Mouse (Mus musculus): ENCODE measurements around the gene Ccdc138. TPM values are rescaled to one million over a fixed set of nuclear protein-coding genes. Genes with fewer than 3 reads are reported as not detected.

Ccdc138 gene
- polyA plus RNA-seq, 1 experiment: not detected

DNA sequence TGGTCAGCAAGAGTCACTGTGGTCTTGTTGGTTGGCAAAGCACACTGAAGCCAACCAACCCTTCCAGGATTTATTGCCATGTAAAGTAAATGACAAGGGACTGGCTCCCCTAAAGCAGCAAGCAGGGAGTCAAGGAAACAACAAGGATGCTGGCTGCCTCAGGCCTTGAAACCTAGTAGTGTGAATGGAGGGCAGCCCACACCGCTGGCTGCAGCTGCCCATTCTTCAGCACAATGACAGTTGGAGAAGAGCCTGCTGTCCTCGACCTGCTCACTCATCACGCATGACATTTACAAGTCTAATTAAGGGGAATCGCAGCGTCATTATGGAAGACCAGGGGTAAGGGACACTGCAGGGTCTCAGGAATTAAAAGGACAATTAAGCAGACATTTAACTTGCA lies 103.2 kb downstream of the Ccdc138 start:
- Histone ChIP-seq H3K27ac (ENCODE audit: insufficient read depth, low read depth, low read length) (no peak overlapping the region), H3K4me3 (ENCODE audit: insufficient read depth, low read depth, low read length) (no peak overlapping the region), H3K4me1 (ENCODE audit: control insufficient read depth, insufficient read depth, low read length) (peaks cover 6% of the 10 kb centered on the region)
- 38% methylated on average over 5 of the region's 5 CpGs for WGBS
- TF ChIP-seq CTCF (IDR thresholded peaks at IDR 0.05; ENCODE audit: insufficient read depth, low read depth, low read length) (no peak), POLR2A (IDR thresholded peaks at IDR 0.05; ENCODE audit: insufficient read depth, low read depth, low read length) (no peak)

DNA sequence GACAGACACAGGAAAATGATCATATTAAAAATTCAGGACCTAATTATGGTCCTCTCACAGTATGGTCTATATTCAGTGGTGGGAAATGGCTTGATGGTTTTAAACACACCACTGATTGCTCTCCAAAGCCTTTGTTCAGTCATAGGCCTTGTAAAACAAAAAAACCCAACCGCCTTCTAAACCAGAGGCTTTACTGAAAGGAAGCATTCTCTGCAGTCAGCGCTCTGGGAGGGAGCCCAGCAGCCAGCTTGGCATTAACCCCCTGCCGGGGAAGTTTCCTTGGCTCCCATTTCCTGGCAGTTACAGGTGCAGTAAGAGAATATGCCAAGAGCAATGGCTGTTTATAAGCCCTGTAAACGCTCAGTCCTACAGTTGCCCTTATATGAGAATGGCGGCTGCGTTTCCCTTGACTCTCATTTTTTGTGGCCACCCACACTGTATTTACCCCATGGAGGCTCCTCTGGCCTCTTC lies 103.7 kb downstream of the Ccdc138 start:
- 41% methylated on average over 6 of the region's 6 CpGs for WGBS
- peaks cover 6% of the 10 kb centered on the region for H3K4me1 ChIP-seq (ENCODE audit: control insufficient read depth, insufficient read depth, low read length)
- TF ChIP-seq POLR2A (IDR thresholded peaks at IDR 0.05; ENCODE audit: insufficient read depth, low read depth, low read length) (no peak), CTCF (IDR thresholded peaks at IDR 0.05; ENCODE audit: insufficient read depth, low read depth, low read length) (no peak)
- H3K4me3 ChIP-seq (ENCODE audit: insufficient read depth, low read depth, low read length): no peak overlapping the region
- H3K27ac ChIP-seq (ENCODE audit: insufficient read depth, low read depth, low read length): no peak overlapping the region

GRCm38 (mm10) chr10:58601946-58602345 lies 104.2 kb downstream of the Ccdc138 start:
- TF ChIP-seq CTCF (IDR thresholded peaks at IDR 0.05; ENCODE audit: insufficient read depth, low read depth, low read length): no peak
- no peak for TF ChIP-seq POLR2A (IDR thresholded peaks at IDR 0.05; ENCODE audit: insufficient read depth, low read depth, low read length)
- H3K4me1 ChIP-seq (ENCODE audit: control insufficient read depth, insufficient read depth, low read length): peaks cover 6% of the 10 kb centered on the region
- no peak overlapping the region for H3K4me3 ChIP-seq (ENCODE audit: insufficient read depth, low read depth, low read length)
- WGBS: 76% methylated on average over 7 of the region's 7 CpGs
- no peak overlapping the region for H3K27ac ChIP-seq (ENCODE audit: insufficient read depth, low read depth, low read length)

- H3K4me1 ChIP-seq (ENCODE audit: control insufficient read depth, insufficient read depth, low read length): peaks cover 6% of the 10 kb centered on the region
- no peak overlapping the region for H3K4me3 ChIP-seq (ENCODE audit: insufficient read depth, low read depth, low read length)
- no peak overlapping the region for H3K27ac ChIP-seq (ENCODE audit: insufficient read depth, low read depth, low read length)
- WGBS: 50% methylated on average over 2 of the region's 2 CpGs
- TF ChIP-seq POLR2A (IDR thresholded peaks at IDR 0.05; ENCODE audit: insufficient read depth, low read depth, low read length): no peak
- TF ChIP-seq CTCF (IDR thresholded peaks at IDR 0.05; ENCODE audit: insufficient read depth, low read depth, low read length): no peak
Observed at GRCm38 (mm10) chr10:58604779-58605178, 107.0 kb downstream of the Ccdc138 start.

DNA sequence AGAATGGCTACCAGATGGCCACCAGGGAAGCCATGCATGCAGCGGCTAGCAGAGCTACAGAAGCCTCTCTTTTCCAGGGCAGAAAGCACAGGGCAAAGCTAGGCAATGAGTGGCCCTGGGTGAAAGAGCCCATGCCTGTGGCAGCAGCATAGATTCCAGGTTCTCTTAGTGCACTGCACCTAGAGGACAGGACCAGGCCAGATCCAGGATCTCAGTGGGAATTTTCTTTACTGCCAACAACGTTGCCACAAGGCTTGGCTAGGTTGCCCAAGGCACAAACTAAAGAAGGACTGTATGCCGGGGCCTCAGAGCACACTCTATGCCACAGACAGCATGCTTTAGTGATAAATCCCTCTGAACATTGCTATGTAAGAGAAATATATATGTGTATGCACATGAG lies 108.6 kb downstream of the Ccdc138 start:
- WGBS: 87% methylated on average over 3 of the region's 3 CpGs

DNA sequence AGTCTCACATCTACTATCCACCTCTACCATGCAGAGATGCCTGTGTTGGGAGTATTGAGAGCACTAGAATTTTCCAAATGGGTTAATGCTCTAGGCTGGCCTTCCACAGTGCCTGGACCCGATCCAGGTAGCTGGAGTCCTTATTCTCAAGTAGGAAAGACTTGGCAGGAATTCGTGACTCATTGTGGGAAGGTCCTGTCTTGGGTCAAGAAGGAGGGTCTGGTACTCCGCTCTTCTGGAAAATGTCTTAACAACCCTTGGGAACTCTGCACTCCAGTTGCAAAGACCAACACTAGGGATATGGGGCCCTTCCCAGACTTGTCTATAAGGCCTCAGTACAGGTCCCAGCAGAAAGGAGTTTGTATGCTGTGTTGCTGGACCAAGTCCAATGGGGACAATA lies 111.1 kb downstream of the Ccdc138 start:
- 61% methylated on average over 3 of the region's 3 CpGs for WGBS
- H3K4me3 ChIP-seq (ENCODE audit: insufficient read depth, low read depth, low read length): no peak overlapping the region
- H3K4me1 ChIP-seq (ENCODE audit: control insufficient read depth, insufficient read depth, low read length): peaks cover 3% of the 10 kb centered on the region; the same call in 1 of the 2 replicates
- no peak for TF ChIP-seq POLR2A (IDR thresholded peaks at IDR 0.05; ENCODE audit: insufficient read depth, low read depth, low read length)
- TF ChIP-seq CTCF (IDR thresholded peaks at IDR 0.05; ENCODE audit: insufficient read depth, low read depth, low read length): no peak
- H3K27ac ChIP-seq (ENCODE audit: insufficient read depth, low read depth, low read length): no peak overlapping the region

More for the DNA sequence above, 108.6 kb downstream of the Ccdc138 start:
- Histone ChIP-seq H3K27ac (ENCODE audit: insufficient read depth, low read depth, low read length) (no peak overlapping the region), H3K4me1 (ENCODE audit: control insufficient read depth, insufficient read depth, low read length) (peaks cover 3% of the 10 kb centered on the region; the same call in 1 of the 2 replicates), H3K4me3 (ENCODE audit: insufficient read depth, low read depth, low read length) (no peak overlapping the region)
- no peak for TF ChIP-seq CTCF (IDR thresholded peaks at IDR 0.05; ENCODE audit: insufficient read depth, low read depth, low read length)
- TF ChIP-seq POLR2A (IDR thresholded peaks at IDR 0.05; ENCODE audit: insufficient read depth, low read depth, low read length): no peak

GRCm38 (mm10) chr10:58610484-58611261 lies 112.9 kb downstream of the Ccdc138 start:
- Histone ChIP-seq H3K4me3 (ENCODE audit: insufficient read depth, low read depth, low read length) (no peak overlapping the region), H3K27ac (ENCODE audit: insufficient read depth, low read depth, low read length) (no peak overlapping the region), H3K4me1 (ENCODE audit: control insufficient read depth, insufficient read depth, low read length) (no peaks in the 10 kb centered on the region)
- WGBS: 88% methylated on average over 7 of the region's 7 CpGs
- TF ChIP-seq POLR2A (IDR thresholded peaks at IDR 0.05; ENCODE audit: insufficient read depth, low read depth, low read length) (no peak), CTCF (IDR thresholded peaks at IDR 0.05; ENCODE audit: insufficient read depth, low read depth, low read length) (no peak)

DNA sequence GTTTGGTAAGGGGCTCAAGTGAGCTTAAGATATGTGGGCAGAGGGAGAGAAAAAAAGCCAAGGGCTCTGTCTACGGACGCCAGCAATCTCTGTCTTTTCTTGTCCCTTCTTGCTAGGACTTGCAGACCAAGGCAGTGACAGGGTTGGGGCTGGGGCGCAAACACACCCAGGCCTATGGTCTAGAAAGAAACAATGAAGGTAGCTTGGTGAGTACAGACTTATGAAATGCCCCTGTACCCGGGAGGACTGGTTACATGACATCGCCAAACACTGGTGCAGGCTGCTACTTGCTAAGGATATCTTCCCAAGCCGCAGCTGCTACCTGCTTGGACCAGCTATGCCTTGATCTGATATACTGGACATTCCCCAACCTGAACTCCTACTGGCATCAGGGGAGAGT lies 116.9 kb downstream of the Ccdc138 start:
- Histone ChIP-seq H3K4me1 (ENCODE audit: control insufficient read depth, insufficient read depth, low read length) (no peaks in the 10 kb centered on the region), H3K27ac (ENCODE audit: insufficient read depth, low read depth, low read length) (no peak overlapping the region), H3K4me3 (ENCODE audit: insufficient read depth, low read depth, low read length) (no peak overlapping the region)
- WGBS: 95% methylated on average over 6 of the region's 6 CpGs
- no peak for TF ChIP-seq CTCF (IDR thresholded peaks at IDR 0.05; ENCODE audit: insufficient read depth, low read depth, low read length)
- no peak for TF ChIP-seq POLR2A (IDR thresholded peaks at IDR 0.05; ENCODE audit: insufficient read depth, low read depth, low read length)

GRCm38 (mm10) chr10:58616565-58616964 lies 118.8 kb downstream of the Ccdc138 start:
- TF ChIP-seq CTCF (IDR thresholded peaks at IDR 0.05; ENCODE audit: insufficient read depth, low read depth, low read length) (no peak), POLR2A (IDR thresholded peaks at IDR 0.05; ENCODE audit: insufficient read depth, low read depth, low read length) (no peak)
- WGBS: 97% methylated on average over 5 of the region's 5 CpGs
- Histone ChIP-seq H3K4me1 (ENCODE audit: control insufficient read depth, insufficient read depth, low read length) (no peaks in the 10 kb centered on the region), H3K27ac (ENCODE audit: insufficient read depth, low read depth, low read length) (no peak overlapping the region), H3K4me3 (ENCODE audit: insufficient read depth, low read depth, low read length) (no peak overlapping the region)

All from olfactory bulb, adult 2 months (tissue).